Mouse (Mus musculus) ovary, postnatal 14 days (tissue): Measurements from ENCODE around the gene Rexo1.
"Not testable (repeated sequence)": the region's sequence is repeated elsewhere in the genome, so short reads cannot be mapped to it uniquely, and the experiment has no call there.

ENCODE experiments used
- DNase-seq: peaks from one replicate; pipeline ENCODE4 v3.0.0; 2022; ENCODE audit warnings: low spot score

Rexo1 gene

DNA sequence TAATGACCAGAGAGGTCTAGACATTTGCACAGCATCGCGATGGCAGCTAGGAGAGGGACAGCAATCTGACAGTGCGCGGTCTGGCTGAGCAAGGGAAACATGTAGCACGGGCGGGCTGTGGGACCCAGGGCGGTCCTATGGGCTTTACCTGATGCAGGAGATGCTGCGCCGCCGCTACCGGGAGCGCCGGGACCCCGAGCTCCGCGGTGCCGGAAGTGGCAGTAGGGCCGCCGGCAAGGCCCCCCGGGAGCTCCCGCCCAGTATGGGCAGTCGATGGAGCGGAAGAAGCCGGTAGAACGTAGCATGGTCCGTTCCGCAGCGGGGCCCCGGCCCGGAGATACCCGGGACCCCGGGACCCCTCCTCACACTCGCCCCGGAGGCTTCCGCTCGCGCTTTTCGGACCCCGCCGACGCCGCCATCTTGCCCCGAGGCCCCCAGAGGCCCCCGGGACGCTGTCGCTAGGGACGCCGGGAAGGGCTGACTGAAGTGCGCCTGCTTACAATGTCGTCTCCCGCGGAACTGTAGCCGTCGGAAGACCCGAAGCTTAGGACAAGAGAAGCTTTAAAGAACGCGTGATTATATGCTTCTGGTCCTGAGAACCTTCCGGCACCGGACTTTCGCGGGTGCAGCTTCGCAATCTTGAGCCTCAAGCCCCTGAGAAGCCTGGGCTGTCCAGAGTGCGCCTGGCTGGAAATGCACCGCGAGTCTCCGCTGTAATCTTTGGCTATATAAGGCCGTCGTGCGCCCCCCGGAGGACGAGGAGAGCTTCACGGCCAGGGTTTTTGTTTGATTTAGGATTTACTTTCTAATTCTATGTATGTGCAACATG, at the start of gene Rexo1:
Gene Rexo1 (minus strand): TSS at position 445 of the 829 bp plus-strand sequence.
- DNase-seq: peak; percentile 88

- no peak for DNase-seq
These were observed 49.7 kb upstream of the Rexo1 start for GRCm38 (mm10) chr10:80611024-80611423.

- DNase-seq: no peak
These were observed 48.9 kb upstream of the Rexo1 start for GRCm38 (mm10) chr10:80610116-80610785.

- no peak for DNase-seq
These were observed 48.0 kb upstream of the Rexo1 start for GRCm38 (mm10) chr10:80609269-80609924.

- DNase-seq: no peak
These were observed 47.1 kb upstream of the Rexo1 start for GRCm38 (mm10) chr10:80608435-80608834.

- DNase-seq: no peak
These were observed 45.5 kb upstream of the Rexo1 start for GRCm38 (mm10) chr10:80606737-80607350.

DNA sequence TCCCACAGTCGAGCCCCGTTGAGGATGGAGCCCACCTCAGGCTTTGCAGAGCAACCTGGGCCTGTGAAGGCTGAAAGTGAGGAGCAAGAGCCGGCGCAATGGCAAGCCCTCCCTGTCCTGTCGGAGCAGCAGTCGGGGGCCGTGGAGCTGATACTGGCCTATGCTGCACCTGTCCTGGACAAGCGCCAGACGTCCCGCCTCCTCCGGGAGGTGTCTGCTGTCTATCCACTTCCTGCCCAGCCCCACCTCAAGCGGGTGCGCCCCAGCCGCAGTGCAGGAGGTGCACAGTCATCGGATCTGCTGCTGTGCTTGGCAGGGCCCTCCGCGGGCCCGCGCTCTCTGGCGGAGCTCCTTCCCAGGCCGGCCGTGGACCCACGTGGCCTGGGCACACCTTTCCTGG, 44.9 kb upstream of the Rexo1 start:
- DNase-seq: no peak

DNA sequence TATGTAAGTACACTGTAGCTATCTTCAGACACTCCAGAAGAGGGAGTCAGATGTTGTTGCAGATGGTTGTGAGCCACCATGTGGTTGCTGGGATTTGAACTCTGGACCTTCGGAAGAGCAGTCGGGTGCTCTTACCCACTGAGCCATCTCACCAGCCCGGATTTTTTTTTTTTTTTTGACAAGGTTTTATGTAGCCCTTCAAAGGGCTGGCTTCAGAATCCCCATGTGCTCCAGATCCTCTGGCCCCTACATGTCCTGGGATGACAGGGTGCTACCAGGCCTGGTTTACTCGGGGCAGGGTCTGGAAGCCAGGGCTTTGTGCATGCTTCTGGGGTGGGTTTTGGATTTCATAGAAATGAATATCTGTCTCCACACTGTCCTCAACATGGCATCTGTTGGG, 44.4 kb upstream of the Rexo1 start, which contains the start of gene Gm49322:
Gene Gm49322 (plus strand): TSS at position 301 of the 400 bp plus-strand sequence.
- DNase-seq: not testable (repeated sequence)

DNA sequence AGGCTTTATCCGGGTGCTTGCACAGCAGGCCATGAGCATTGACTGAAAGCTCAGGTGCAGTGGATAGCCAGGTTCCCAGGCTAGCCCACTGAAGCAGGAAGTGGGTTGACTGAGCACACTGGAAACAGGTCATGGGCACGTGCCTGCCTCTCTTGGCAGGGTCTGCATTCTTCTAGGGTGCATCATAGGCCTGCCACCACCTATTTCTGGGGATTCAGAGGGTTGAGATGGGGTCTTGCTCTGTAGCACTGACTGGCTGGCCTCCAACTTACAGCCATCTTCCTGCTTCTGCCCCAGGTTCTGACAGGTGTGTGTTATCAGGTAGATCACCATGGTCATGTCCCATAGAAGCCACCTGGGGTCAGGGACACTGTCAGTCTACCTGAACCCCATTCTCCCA, 43.6 kb upstream of the Rexo1 start:
- no peak for DNase-seq

DNA sequence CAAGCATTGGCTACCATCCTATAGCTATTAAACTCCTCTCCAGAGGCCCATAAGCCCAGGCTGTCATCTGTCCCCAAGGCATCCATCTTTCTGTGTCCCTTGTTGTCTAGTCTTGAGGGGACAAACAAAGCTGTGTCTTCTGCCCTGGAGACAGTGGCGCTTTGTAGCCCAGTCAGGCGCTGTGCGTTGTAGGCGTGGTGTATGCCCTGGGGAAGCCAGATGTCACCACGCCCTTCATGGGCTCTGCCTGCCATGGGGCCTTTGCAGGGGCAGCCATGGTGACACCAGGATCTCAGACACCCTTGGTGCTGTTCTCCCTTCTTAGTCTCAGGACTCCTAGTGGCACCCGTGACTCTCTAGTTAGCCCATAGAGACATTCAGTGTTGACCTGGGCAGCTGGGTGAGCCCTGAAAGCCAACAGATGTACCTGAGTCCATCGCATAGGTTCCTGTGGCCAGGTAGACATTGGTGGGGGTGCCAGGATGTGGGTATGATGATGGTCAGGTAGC, 42.7 kb upstream of the Rexo1 start:
- DNase-seq: no peak

GRCm38 (mm10) chr10:80603364-80603763, 42.0 kb upstream of the Rexo1 start:
- no peak for DNase-seq

GRCm38 (mm10) chr10:80602698-80603325, 41.5 kb upstream of the Rexo1 start, which contains the start of the genes Scamp4 and Adat3:
Gene Scamp4 (plus strand): TSS chr10:80602872.
Gene Adat3 (plus strand): TSS chr10:80602880.
- peak; percentile 90 for DNase-seq

- no peak for DNase-seq
These were observed 35.0 kb upstream of the Rexo1 start for GRCm38 (mm10) chr10:80596318-80596717.

DNA sequence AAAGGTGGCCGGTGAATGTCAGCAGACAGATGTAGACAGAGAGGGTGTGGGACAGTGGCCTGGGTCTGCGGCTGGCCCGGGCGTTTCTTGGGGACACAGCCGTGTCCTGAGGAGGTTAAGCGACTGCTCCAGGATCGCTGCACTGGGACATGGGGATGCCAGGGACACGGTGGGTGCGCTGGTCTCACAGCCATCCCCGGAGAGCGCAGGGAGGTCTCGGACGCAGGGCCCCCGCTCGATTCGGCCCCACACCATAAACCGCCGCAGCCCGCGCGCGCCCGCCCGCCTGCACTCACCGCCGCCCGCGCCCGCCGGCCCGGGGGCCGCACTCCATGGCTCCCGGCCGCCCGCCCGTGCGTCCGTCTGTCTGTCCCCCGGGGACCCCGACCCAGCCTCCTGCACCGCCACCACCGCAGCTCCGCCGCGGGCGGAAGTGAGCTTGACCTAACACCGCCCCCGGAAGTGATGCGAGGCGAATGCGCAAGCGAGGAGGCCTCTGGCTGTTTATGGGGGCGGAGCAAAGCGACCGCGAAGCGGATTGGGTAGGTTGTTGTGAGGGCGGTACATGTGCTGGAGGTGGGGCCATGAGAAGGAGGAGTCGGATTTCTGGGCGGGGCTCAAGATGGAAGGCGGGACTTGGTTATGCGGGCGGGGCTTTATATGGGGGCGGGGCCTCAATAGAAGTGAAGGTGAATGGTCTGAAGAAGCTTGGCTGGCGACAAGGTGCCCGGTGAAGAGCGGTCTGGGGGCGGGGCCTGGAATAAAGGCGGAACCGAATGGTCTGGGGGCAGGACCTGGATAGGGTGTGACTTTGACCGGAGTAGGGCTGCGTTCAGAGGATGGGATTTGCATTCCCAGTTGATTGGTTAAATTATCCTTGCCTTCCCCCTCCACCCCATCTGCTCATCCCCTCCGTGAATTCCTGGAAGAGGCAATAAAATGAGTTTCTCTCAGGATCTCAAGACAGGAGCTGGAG, 28.8 kb upstream of the Rexo1 start, which contains the start of gene Abhd17a:
Gene Abhd17a (minus strand): TSS at position 463 of the 976 bp plus-strand sequence.
- peak; percentile 90 for DNase-seq

- DNase-seq: no peak
These were observed 27.9 kb upstream of the Rexo1 start for GRCm38 (mm10) chr10:80589127-80589878.

DNA sequence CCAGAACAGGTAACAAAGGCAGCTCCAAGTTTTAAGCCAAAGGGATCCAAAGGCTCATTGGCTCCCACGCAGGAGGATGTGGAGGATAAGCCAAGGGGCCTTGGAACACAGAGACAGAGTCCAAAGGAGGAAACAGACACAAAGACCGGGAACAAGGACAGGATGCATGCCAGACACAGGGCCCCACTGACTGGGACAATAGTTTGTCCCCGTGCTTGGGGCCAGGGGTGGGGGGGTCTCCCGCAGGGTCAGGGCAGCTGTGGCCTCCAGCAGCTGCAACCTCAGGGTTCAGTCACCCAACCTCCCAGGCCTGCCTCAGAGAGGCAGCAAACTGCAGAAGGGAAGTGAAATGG, 25.9 kb upstream of the Rexo1 start:
- no peak for DNase-seq

GRCm38 (mm10) chr10:80586407-80587304, 25.3 kb upstream of the Rexo1 start:
- no peak for DNase-seq

DNA sequence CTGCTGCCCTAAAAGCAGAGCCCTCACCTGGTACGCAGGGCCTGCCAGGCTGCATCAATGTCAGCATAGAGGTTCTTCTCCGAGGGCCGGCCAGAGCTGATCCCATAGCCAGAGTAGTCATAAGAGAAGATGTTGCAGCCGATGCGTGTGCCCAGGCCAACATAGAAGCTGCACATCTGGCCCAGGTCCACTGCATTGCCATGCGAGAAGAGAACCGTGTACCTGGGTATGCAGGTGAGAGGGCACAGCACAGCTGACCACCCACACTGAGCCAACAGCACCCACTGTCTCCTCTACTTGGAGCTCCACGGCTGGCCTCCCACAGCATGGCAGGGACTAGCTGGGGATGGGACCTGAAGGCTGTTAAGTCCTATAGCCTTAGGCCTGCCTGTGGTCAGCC, 24.2 kb upstream of the Rexo1 start:
- DNase-seq: no peak
